Mouse (Mus musculus): ENCODE results near the gene Meioc.

The Meioc gene

DNA sequence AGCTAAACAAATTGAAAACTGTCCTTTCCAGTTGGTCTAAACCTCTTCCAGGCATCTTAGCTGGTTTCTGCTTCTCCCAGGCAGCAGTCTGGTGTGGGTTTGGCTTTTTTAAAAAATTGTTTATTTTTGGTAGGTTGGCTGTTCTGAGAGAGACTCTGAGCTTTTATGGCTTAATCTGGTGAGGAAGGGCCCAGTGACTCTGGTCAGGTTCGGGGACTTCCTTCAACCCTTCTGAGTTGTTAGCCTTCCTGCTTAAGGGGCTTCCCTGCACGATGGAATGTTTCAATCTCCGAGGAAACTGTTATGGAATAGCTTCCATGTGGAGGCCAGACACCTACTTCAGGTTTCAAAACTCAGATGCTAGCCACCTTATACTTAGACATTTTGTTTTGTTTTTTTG lies at the start of gene Meioc:
TSS of gene Meioc (plus strand) at position 301 of the 400 bp plus-strand sequence.
- no peak for DNase-seq (ENCODE audit: low spot score)

DNA sequence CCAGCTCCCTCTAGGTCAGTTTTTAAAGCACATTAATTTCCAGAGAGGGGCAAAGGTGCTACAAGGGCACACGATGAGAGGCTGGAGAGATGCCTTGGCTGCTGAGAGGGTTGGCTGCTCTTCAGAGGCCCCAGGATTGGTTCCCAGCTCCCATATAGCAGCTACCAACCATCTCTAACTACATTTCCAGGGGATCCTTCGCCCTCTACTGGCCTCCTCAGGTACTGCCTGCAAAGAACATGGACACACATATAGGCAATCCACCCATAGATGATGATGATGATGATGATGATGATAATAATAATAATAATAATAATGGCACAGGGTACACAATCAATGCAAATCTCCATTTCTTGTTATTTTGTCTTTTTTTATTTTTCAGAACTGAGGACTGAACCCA lies 44.1 kb upstream of the Meioc start:
- DNase-seq (ENCODE audit: low spot score), result no peak

DNA sequence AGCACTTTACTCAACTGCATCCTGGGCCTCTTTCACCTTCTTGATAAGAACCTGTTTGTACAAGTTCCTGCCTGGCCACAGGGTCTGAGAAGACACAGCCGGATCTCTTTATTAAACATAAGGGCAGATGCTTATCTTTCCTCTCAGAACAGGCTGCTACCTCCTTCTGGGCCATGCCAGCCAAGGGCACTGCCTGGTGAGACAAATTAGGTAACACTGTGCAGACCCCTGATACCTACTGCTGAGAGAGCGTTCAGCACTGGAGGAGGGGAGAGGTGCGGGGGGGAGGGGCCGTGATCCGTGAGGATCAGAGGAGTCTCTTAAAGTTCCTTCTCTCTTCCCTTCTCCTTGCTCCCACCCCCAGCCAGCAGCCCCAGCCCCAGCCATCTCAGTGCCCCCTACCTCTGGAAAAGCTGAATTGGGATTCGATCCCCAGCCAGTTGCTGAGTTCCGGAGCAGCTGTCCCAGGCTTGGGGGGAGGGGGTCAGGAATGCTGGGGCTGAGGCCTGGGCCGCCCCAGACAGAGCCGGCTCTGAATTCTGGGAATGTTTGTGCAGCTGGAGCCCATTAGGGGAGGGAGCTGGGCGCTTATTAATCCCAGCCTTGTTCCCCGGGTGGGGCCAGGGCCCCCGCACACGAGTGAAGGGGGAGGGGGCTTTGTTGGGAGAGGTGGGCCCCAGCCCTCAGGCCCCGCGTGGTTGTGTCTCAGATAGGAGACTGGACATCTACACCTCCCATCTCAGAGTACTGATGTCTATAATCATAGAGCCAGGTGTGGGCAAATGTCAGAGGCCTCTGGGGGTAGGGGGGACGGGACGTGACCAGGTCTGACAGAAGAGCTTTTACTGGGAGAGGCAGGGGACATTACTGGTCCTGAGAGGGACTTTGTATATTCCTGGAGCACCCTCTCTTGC lies 39.4 kb upstream of the Meioc start:
- peak; percentile 85 for DNase-seq (ENCODE audit: low spot score)

DNA sequence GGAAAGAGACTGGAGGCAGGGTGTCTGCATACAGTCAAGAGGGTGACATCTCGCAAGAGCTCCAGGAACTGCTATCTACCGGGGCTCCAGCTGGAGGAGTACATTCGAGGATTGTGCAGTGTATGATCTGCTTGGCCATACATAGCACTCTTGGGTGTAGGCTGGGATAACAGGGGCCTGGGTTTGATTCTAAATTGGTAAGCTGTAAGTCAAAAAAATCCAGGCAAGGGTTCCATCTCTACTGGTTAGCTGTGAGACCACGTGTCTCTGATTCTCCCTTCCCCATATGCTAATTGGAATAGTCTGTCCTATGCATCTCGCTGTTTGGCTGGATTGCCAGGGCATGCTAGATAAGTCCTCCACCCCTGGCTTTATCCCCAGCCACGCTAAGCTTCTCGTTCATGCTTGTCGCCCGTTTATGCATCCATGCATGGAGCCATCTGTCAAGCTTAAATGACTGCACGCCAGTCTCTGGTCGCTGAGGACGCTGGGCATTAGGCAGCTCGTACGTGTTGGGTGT lies 38.6 kb upstream of the Meioc start:
- DNase-seq (ENCODE audit: low spot score), result no peak

DNA sequence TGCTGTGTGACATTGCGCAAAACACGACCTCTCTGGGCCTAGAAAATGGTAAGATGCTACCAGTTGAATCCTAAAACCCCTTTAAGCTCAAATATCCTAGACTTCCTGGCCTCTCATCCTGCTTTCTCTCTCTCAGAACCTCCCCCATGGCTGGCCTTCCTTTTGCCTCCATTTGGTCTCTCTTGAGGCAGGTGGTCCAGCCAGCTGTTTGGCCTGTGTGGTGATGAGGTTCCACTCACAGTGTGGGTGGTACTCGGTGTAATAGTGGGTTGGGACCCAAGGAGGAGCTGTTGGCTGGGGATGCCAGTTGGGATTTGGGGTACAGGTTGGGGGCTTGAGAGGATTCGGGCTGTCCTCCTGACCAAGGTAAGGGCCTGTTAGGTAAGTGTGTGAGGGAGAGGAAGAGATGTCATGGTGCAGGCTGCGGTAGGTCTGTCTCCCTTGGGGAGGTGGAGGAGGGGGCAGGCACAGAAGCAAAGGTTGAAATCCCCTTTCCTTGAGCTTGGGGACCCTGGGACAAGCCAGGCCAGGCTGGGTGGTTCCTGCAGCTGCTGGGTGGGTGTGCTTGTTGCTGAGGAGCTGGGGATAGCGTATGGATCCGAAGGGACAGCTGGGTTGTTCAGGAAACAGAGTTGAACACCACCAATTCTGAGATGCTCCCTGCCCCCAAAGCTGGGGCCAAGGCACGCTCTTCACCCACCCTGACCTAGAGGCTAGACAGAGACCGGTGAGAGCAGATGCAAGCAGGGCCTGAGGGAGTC lies 36.2 kb upstream of the Meioc start:
- DNase-seq (ENCODE audit: low spot score), result no peak

DNA sequence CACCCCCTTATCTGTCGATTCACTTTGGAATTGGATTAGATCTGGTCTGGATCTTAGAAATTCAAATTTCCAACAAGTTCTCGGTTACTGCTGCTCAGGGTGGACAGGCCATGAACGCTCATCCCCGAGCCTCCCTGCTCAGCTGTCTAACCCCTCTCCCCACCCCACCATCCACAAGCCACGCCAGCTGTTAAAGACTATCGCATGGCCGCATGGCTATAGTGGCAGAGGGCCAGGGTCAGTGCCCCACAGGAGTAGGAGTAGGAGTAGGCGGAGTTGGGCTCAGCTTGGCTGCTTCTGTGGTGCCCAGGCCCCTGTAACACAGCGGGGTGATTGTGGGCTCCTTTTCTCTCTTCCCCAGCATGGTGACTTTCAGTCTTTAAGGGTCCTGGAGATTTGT lies 35.0 kb upstream of the Meioc start:
- no peak for DNase-seq (ENCODE audit: low spot score)

DNA sequence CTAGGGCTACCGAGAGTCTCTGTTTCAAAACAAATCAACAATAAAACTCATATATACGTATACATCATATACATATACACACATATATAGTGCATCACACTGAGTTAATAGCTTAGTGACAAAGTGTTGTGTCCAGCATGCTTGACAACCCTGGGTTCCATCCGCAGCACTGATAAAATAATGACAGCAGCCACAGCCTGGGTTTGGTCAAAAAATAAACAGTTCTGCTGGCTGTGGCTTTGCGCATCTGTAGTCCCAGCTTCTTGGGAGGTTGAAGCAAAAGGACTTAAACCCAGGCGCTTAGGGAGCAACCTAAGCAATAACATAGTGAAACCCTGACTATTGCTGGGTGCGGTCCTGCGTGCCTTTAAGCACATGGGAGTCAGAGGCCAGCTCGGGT lies 34.1 kb upstream of the Meioc start:
- DNase-seq (ENCODE audit: low spot score), result no peak

DNA sequence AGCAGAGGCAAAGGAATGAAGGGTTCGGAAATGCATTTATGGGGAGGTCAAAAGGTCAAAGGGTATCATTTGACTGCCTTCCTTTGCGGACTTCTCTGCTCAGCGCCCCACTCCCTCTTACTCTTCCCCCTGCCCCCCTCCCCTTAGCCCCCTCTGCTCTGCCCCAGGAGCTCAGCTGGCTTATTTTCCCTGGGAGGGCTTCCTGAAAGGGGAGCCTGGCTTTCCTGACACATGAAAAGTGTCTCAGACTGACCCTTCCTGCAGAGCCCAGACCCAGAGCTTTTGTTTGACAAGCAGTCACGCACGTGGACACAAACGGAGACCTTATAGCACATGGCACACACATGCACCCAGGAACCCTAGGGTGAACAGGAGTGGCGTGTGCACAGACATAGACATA lies 32.8 kb upstream of the Meioc start:
- no peak for DNase-seq (ENCODE audit: low spot score)

DNA sequence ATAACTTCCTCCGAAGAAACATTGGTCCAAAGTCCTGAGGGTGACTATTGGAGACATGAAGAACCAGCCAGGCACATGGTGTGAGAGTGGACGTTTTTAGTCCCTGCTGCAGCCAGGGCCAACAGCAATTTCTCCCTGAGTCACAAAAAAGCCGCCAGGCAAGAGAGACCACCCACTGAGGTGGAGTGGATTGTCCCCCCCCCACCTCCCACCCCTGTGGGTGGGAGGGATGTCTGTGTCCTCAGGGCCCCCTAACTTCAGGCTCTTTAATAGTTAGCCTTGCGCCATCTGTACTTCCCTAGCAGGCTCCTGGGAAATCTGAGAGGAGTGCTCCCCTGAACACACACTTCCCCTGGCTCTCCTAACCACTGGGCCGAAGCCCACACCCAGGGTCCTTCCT lies 32.3 kb upstream of the Meioc start:
- no peak for DNase-seq (ENCODE audit: low spot score)

DNA sequence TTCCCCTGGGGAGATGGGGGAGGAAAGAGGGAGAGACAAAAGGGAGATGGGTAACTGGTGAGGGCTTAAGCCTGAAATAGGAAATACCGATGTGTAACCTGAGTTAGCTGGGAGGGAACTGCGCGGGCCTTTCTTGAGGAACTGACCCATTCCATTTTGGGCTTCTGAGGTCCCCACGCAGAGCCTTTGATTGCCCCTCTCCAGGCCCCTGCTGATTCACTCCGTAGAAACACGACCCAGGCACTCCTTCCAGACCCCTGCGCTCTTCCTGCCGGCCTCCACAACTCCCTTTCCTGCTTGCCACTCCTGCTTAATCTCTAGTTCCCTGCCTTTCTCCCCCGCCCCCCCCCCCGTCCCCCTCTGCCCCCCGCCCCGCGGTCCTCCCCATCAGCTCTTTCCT lies 30.8 kb upstream of the Meioc start:
- no peak for DNase-seq (ENCODE audit: low spot score)

DNA sequence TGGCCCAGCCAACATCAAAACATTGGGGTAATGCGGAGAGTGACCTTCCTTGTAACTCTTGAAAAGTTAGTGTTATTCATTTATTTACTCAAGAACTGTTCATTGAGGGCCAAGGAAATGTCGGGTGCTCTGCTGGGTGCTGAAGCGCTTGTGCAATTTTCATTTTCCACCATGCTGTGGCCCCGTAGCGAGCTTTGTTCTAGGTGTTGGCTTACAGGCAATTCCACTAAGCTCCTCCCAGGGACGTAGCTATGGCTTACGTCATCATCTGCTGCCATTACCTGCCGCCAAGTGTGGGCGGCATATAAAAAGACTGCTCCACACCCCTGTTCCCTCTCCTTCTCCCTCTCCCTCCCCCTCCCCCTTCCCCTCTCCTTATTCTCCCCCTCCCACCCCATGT lies 30.1 kb upstream of the Meioc start:
- DNase-seq (ENCODE audit: low spot score), result no peak

DNA sequence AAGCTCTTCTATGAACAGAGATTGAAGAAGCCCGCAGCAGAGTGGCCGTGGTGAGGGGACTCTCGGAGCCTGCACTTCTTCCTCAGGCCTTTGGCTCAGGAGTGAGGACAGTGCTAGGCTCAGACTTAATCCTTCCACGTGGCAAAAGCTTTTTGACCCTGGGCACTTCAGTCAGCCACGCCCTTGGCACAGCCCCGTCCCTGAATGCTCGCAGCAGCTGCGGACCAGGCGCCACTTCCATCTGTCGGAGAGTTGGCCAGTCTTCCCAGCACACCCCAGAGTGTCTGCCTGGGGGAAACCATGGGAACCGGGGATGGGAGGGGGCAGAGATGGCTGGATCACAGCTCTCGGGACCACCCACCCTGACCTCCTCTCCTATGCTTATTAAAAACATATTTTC lies 26.6 kb upstream of the Meioc start:
- DNase-seq (ENCODE audit: low spot score), result no peak

DNA sequence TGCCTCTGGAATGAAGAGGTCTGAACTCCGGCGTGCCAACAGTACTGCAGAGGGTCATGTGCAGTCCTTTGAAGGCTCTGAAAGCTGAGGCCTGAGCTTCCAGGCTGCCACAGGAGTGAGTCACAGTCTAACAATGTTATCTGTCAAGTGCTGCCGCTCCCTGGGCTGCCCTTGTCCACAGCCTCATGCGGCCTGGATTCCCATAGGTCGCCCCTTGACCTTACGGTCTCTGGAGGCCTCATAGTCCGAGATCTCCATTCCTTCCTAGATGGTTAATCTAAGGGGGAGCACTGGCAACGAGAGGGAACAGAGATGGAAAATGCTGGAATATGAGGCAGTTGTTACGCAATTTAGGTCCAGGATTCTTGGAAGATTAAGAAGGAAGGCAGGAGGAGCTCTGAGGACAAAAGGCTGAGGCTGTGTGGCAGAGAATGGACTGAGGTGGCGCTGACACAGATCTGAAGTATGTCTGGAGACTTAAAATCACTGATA lies 19.6 kb upstream of the Meioc start:
- peak; percentile 74 for DNase-seq (ENCODE audit: low spot score)

DNA sequence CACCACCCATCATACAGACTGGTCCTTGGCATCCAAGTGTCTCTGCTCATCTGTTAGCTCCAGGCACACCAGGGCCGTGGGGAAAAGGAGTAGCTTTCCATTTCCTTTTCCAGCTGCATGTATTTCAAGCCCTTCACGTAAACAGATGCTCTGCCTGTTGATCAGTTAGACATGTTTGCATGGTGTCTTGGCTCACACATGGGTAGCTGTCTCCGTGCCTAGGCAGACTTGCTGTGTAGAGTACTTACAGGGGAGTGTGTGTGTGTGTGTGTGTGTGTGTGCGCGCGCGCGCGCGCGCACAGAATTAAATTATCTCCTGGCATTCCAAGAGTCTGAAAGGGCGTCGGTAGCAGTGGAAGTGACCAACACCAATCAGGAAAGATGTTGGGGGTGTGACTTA lies 17.3 kb upstream of the Meioc start:
- no peak for DNase-seq (ENCODE audit: low spot score)

DNA sequence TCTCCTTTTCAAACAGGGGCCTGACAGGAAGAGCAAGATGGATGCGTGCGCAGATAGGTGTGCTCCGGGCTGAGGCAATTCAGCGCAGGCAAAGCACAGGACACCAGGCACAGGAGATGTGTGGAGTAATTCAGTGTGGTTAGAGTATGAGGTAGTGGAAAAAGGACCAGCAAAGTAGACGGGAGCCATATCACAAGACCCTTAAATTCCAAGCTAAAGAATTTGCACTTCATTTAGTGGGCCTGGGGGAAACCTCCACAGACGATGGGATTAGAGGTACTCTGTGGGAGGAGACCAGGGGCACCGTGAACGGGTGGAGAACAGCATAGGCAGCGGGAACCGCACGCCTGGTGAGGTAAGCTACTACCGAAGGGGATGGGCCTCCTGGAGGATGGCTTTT lies 15.6 kb upstream of the Meioc start:
- DNase-seq (ENCODE audit: low spot score), result no peak

DNA sequence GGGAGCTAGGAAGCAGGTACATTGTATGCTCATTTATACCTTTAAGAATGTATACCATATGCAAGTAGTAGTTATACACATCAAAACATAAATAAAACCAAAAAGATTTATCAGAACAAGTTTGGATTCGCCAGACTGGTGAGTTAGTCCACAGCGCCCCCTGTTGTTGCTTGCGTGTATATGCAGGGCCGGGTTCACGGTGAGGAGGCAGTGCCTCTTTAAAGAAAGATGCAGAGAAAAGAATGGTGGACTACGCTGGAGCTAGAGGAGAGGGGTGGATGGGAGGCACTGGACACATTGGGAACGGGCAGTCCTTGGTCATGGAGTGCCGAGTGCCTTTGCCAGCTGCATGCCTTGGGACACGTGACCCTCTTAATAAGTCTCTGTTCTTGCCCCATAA lies 12.1 kb upstream of the Meioc start:
- peak; percentile 39 for DNase-seq (ENCODE audit: low spot score)

DNA sequence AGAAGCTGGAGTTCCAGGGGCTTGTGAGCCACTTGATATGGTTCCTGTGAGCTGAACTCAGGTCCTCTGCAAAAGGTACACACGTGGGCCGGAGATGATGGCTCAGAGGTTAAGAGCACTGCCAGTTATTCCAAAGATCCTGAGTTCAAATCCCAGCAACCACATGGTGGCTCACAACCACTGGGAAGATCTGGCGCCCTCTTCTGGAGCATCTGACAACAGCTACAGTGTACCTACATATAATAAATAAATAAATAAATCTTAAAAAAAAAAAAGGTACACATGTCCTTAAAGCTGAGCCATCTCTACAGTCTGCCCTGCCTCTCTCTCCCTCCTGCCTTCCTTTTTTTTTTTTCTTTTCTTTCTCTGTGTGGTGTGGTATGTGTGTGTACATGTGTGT lies 10.7 kb upstream of the Meioc start:
- no peak for DNase-seq (ENCODE audit: low spot score)

DNA sequence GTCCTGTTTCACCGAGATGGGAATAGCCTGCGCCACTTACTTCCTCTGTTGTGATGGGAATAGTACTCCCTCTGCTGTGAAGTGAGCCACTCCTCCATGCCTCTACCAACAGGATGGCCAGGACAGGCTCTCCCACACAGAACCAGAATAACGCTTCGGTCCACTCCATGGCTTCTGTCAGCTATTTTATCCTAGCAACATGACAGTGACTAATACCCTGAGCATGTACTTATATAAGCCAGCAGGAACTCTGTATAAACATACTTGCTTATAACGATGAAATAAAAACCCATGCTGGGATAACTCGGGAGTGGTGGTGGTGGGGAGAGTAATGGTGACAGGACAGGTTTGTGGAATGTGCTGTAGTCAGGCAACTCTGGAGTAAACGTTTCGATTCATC lies 7.6 kb upstream of the Meioc start:
- DNase-seq (ENCODE audit: low spot score), result no peak

DNA sequence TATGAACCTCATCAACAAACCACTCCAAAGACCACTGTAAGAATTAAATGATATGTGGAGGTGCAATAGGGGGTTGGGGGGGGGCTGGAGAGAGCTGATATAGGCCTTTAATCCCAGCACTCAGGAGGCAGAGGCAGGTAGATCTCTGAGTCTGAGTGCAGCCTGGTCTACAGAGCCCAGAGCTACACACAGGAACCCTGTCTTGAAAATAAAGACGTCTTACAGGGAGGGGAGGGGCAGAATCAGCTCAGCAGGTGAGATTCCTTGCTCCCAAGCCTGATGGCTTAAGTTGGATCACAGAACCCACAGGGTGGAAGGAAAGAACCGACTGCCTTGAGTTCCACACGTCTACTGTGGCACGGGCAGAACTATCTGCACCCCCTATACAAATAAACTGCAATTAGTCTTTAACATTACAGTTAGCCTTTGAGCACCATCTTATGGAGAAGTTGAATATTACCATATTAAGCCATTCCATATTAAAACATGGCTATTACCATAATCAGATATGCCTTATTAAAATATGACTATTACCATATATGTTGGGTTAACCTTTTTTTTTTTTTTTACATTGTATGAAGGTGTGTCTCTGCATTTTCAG lies 7.1 kb upstream of the Meioc start:
- no peak for DNase-seq (ENCODE audit: low spot score)

DNA sequence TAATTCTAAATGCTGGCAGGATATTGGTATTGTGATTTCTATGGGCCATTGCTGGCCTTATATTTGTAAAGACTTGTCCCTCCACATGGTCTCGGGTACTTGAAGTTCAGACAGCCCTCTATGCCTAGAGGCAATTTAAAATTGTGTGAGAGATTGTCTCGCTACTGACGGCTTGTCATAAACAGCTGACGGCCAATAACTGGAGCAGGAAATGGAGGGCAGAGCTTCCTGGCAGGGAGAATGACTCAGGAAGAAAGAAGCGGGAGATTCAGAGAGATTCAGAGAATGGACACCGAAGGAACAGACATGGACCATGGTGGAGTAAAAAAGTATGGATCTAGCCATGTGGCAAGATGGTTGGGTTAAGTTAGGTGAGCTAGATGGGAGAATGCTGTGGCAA lies 6.6 kb upstream of the Meioc start:
- no peak for DNase-seq (ENCODE audit: low spot score)

DNA sequence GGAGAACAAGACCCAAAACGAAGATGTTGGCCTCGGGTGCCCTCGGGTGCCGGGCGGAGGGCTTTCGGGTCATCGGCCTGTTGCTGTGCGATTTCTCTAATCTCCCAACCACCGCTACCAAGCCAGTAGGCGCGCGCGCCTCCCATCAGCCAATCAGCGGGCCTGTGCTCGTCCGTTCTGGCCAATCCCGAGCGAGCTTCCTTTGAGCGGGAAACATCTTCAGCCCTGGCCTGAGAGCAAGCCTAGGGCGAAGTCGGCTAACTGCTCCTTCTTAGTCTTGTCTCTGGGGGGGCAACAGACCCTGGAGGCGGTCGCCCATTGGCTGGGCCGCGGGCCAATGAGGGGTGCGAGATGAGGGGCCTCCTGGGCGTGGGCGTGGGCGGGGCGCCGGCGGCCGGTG lies 1.6 kb downstream of the Meioc start:
- no peak for DNase-seq (ENCODE audit: low spot score)

DNA sequence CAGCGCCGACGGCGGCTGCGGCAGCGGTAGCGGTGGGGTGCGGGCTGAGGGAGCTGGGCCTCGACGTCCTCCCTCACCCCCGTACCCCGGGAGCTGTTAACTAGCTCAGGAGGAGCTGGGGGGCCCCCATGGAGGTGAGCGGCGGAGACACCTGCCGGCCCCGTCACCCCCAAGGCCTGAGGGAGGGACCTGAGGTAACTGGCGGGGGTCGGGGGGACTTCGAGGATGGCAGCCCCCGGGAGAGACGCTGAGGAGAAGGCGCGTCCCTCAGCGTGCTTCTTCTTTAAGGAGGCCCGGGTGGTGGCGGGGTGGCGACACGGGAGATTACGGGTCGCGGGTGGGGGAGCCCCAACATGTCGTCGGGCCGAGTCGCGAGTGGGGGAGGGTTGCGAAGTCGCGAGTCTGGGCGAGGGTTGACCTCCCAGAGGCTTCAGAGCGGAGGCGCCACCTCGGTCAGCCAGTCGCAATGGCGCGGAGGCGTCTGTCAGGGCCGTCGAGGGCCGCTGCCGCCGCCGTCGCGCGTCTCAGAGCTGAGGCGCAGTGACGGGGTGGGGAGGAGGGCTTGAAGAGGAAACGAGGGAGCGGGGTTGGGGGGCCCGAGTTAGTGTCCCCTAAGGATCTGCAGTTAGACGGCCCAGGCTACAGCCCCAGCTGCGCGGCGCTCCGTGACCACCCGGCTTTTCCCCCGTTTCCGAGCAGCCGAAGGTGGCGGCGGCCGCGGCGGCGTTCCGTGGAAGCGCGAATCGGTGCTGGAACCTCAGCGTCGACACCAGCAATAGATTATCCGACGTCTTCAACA lies 2.3 kb downstream of the Meioc start:
- DNase-seq (ENCODE audit: low spot score), result no peak

Data from yolk sac, embryonic 10.5 days (tissue).